Mouse (Mus musculus): ENCODE measurements around the gene Pola2.

DNA sequence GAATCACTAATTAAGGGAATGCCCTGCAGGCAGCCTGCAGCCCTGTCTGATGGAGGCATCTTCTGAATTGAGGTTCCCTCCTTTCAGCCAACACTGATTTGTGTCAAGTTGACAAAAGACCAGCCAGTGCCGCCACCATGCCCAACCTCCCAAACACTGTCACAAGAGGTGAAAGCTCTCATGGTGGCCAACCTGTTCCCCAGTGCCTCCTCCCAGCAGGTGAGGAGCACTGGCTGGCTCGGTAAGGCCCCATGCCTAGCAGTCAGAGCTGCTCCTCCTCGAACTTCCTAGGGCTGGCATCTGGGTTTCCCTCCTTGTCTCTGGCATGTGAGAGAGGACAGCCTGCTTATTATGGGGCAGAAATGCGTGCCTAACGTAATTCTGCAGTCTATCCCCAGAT, 24.3 kb downstream of the Pola2 start:
- TF ChIP-seq CTCF (IDR thresholded peaks at IDR 0.05; ENCODE audit: low read depth): no peak
- no peak for TF ChIP-seq EP300 (IDR thresholded peaks at IDR 0.05; ENCODE audit: low read depth)

Data from liver, embryonic 14.5 days (tissue).